Mouse (Mus musculus) gastrocnemius, postnatal 36 days (tissue): Measurements from ENCODE around the gene Immp2l. TPM values are rescaled to one million over a fixed set of nuclear protein-coding genes. Genes with fewer than 3 reads are reported as not detected.

ENCODE experiments used
- DNase-seq, 2 experiments: peaks; one replicate each; pipeline ENCODE4 v3.0.0; 2022
- intact Hi-C: fragments of 180-260 bp; cut with DNase I; formaldehyde crosslinking; loops from one replicate; pipeline ENCODE4 v1.15.1; 2025
- total RNA-seq, 2 experiments: library from RNA; stranded (reverse); gene quantifications; 2 replicates each; pipeline ENCODE4 v1.2.3; 2021

Immp2l gene
- total RNA-seq, 2 experiments from 2014 or later, result 8.9 to 14.0 TPM

- intact Hi-C loops, result no loop called here
Measured at GRCm38 (mm10) chr12:41044493-41045132, 20.7 kb downstream of the Immp2l start.

GRCm38 (mm10) chr12:41047085-41047766 is 23.3 kb downstream of the Immp2l start:
- DNase-seq, result no peak
- intact Hi-C loops, result no loop called here

More at GRCm38 (mm10) chr12:41044493-41045132, 20.7 kb downstream of the Immp2l start:
- no peak for DNase-seq

- intact Hi-C loops, result no loop called here
- DNase-seq, result no peak
Measured at GRCm38 (mm10) chr12:41050945-41051344, 27.1 kb downstream of the Immp2l start.

- intact Hi-C loops, result no loop called here
- no peak for DNase-seq
Measured at GRCm38 (mm10) chr12:41052897-41053296, 29.0 kb downstream of the Immp2l start.

- DNase-seq, result no peak
- intact Hi-C loops, result no loop called here
Measured at GRCm38 (mm10) chr12:41054006-41054791, 30.3 kb downstream of the Immp2l start.

GRCm38 (mm10) chr12:41055941-41056340 is 32.1 kb downstream of the Immp2l start:
- DNase-seq, result no peak
- intact Hi-C loops, result no loop called here

- no peak for DNase-seq
- intact Hi-C loops, result no loop called here
Measured at GRCm38 (mm10) chr12:41063281-41063680, 39.4 kb downstream of the Immp2l start.

GRCm38 (mm10) chr12:41081843-41082242 is 58.0 kb downstream of the Immp2l start:
- no peak for DNase-seq
- intact Hi-C loops, result no loop called here

GRCm38 (mm10) chr12:41084370-41085089 is 60.6 kb downstream of the Immp2l start:
- intact Hi-C loops, result no loop called here
- no peak for DNase-seq

GRCm38 (mm10) chr12:41089931-41090366 is 66.1 kb downstream of the Immp2l start:
- DNase-seq, result no peak
- intact Hi-C loops, result no loop called here

- no peak for DNase-seq
- intact Hi-C loops, result no loop called here
Measured at GRCm38 (mm10) chr12:41090771-41091170, 66.9 kb downstream of the Immp2l start.

- no peak for DNase-seq
- intact Hi-C loops, result no loop called here
Measured at GRCm38 (mm10) chr12:41091316-41091715, 67.4 kb downstream of the Immp2l start.

- DNase-seq, result no peak
- intact Hi-C loops, result loop anchor here (5.0 kb wide), 1 partner anchor 254 kb away; no protein-coding TSS in a partner anchor
Measured at GRCm38 (mm10) chr12:41096045-41096444, 72.2 kb downstream of the Immp2l start.

- intact Hi-C loops, result loop anchor here (5.0 kb wide), 1 partner anchor 255 kb away; no protein-coding TSS in a partner anchor
- DNase-seq, result no peak
Measured at GRCm38 (mm10) chr12:41097406-41097805, 73.5 kb downstream of the Immp2l start.

GRCm38 (mm10) chr12:41109011-41109410 is 85.1 kb downstream of the Immp2l start:
- DNase-seq, result no peak
- intact Hi-C loops, result no loop called here

- no peak for DNase-seq
- intact Hi-C loops, result loop anchor here (5.0 kb wide), 1 partner anchor 376 kb away; the partner anchor contains the start of gene Lrrn3
Measured at GRCm38 (mm10) chr12:41111456-41111855, 87.6 kb downstream of the Immp2l start.

- DNase-seq, result no peak
- intact Hi-C loops, result loop anchor here (5.0 kb wide), 1 partner anchor 375 kb away; the partner anchor contains the start of gene Lrrn3
Measured at GRCm38 (mm10) chr12:41112137-41112536, 88.2 kb downstream of the Immp2l start.

GRCm38 (mm10) chr12:41118358-41118757 is 94.5 kb downstream of the Immp2l start:
- intact Hi-C loops, result no loop called here
- DNase-seq, result no peak

- no peak for DNase-seq
- intact Hi-C loops, result no loop called here
Measured at GRCm38 (mm10) chr12:41119657-41120056, 95.8 kb downstream of the Immp2l start.

- intact Hi-C loops, result no loop called here
- no peak for DNase-seq
Measured at GRCm38 (mm10) chr12:41123207-41123606, 99.3 kb downstream of the Immp2l start.
